Mouse (Mus musculus): ENCODE measurements at regions not wholly inside any gene's neighbourhood (a gene's known extent, or its start where the extent isn't known, plus 50 kb on each side); places are given as distances from the start of the nearest gene placed in this dataset.
A peak's percentile ranks its signal among the peaks of the same experiment; 100 is the strongest.

- H3K4me3 ChIP-seq (replicated peaks): no peak overlapping the region
- H3K27me3 ChIP-seq: no peaks in the 10 kb centered on the region
- ATAC-seq: no peak
- no peak overlapping the region for H3K27ac ChIP-seq
- WGBS: 80% methylated on average over 1 of the region's 1 CpGs
- H3K36me3 ChIP-seq: no peaks in the 10 kb centered on the region
- no peak overlapping the region for H3K9ac ChIP-seq (replicated peaks)
- H3K4me1 ChIP-seq (replicated peaks): peaks cover 13% of the 10 kb centered on the region
- H3K9me3 ChIP-seq: no peaks in the 10 kb centered on the region
- H3K4me2 ChIP-seq (replicated peaks): no peak overlapping the region
Observed at GRCm38 (mm10) chr1:166793717-166794081, 112.1 kb upstream of the Fmo9 start.

DNA sequence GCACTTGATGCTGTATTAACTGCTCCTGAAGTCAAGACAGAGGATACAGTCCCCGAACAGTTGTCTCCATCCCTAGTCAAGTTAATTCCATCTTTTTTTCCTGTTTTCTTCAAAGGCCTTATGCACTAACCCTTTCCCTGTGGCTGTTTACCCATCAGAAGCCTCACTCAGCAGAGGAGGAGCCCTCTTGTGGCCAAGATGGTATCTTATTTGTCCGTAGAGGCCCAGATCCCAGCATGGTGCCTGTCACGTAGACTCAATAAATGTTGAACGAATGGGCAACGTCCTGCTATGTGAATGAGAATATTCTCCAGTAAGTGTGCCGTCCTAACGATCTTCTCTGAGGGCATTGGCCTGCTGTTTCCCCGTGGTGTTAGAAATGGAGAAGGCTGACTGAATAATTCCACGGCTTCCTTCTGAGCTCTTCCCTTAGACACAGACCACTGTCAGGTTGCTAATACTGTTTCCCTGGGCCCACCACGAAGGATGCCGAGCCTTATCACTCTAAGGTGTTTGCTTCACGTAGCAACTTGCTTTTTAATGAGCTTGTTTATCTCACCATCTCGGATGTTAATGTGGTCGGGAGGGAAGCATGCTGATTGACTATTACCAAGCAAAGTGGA is 113.1 kb upstream of the Fmo9 start:
- Histone ChIP-seq H3K4me1 (replicated peaks) (0 out of 2 replicates have a peak, but pooled peaks cover 5% of the 10 kb centered on the region), H3K9ac (replicated peaks) (no peak overlapping the region), H3K9me3 (no peaks in the 10 kb centered on the region), H3K27ac (no peak overlapping the region), H3K36me3 (no peaks in the 10 kb centered on the region), H3K4me2 (replicated peaks) (no peak overlapping the region), H3K27me3 (no peaks in the 10 kb centered on the region), H3K4me3 (replicated peaks) (no peak overlapping the region)
- 57% methylated on average over 14 of the region's 14 CpGs for WGBS
- ATAC-seq: no peak

DNA sequence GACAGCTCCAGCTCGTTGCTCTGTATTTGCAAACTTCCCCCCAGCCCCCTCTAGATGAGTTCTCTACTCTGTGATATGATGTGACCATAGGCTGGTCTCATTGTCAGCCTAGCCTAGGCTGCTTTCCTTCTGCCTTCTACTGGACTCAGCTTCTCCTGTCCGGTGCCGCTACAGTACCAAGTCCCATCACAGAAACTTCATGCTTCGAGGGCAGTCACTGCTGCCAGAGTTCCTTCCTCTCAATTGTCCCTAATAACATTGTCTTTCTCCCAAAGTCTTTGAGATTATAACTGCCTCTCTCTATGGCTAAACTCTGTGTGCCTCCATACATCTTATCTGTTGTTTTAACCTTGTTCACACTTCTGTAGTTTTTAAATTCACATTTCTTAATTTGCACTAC is 114.0 kb upstream of the Fmo9 start:
- no peaks in the 10 kb centered on the region for H3K9me3 ChIP-seq
- 0 out of 2 replicates have a peak, but pooled peaks cover 5% of the 10 kb centered on the region for H3K4me1 ChIP-seq (replicated peaks)
- ATAC-seq: no peak
- H3K9ac ChIP-seq (replicated peaks): no peak overlapping the region
- H3K4me3 ChIP-seq (replicated peaks): no peak overlapping the region
- H3K36me3 ChIP-seq: no peaks in the 10 kb centered on the region
- no peak overlapping the region for H3K4me2 ChIP-seq (replicated peaks)
- no peak overlapping the region for H3K27ac ChIP-seq
- 86% methylated on average over 4 of the region's 4 CpGs for WGBS
- no peaks in the 10 kb centered on the region for H3K27me3 ChIP-seq

DNA sequence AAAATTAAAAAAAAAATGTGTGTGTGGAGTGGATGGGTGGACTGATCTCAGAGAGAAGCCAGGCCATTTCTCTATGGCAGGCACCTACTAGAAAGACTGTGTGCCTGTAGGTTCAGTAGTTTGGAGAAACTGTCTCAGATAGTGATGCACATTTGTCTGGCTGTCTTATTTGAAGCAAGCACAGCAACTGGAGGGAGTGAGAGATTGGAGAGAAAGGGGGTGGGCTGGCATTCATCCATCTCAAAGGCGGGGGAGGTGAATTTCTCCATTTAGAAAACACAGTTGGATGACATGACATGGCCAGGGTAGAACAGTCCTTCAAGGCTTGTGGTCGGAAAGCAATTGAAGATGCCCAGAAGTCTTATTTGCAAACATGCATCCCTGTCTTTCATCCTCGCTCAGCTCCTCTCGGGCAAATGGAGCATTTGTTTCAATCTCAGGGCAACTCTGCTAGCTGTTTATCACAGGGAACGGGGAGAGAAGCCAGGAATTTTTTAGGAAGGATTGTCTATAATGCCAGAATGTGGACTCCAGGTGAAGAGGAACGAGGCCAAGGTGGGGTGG is 114.8 kb upstream of the Fmo9 start:
- WGBS: 75% methylated on average over 6 of the region's 6 CpGs
- Histone ChIP-seq H3K36me3 (no peaks in the 10 kb centered on the region), H3K9ac (replicated peaks) (no peak overlapping the region), H3K4me1 (replicated peaks) (0 out of 2 replicates have a peak, but pooled peaks cover 5% of the 10 kb centered on the region), H3K27ac (no peak overlapping the region), H3K4me2 (replicated peaks) (no peak overlapping the region), H3K4me3 (replicated peaks) (no peak overlapping the region), H3K9me3 (no peaks in the 10 kb centered on the region), H3K27me3 (no peaks in the 10 kb centered on the region)
- no peak for ATAC-seq

DNA sequence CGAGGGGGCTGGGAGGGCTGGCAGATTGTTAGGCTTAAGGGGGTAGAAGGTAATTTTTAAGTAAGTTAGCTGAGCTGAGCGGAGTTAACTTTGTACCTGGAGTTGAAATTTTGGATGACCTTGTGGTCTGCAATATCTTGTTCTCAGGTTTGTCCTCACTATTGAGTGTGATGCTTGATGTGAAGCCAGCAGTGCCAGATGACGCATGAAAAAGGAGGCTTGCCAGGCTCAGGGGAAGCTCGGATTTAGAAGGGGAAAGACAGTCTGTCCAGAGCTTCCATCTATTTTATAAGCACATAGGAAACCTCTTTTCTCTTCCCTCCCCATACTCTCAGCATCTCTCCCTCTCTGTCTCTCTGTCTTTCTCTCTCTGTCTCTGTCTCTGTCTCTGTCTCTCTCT is 115.3 kb upstream of the Fmo9 start:
- WGBS: 83% methylated on average over 4 of the region's 4 CpGs
- H3K27ac ChIP-seq: no peak overlapping the region
- H3K27me3 ChIP-seq: no peaks in the 10 kb centered on the region
- 0 out of 2 replicates have a peak, but pooled peaks cover 5% of the 10 kb centered on the region for H3K4me1 ChIP-seq (replicated peaks)
- ATAC-seq: no peak
- H3K9me3 ChIP-seq: no peaks in the 10 kb centered on the region
- no peak overlapping the region for H3K4me2 ChIP-seq (replicated peaks)
- no peak overlapping the region for H3K9ac ChIP-seq (replicated peaks)
- no peak overlapping the region for H3K4me3 ChIP-seq (replicated peaks)
- no peaks in the 10 kb centered on the region for H3K36me3 ChIP-seq

- H3K36me3 ChIP-seq: no peaks in the 10 kb centered on the region
- 83% methylated on average over 11 of the region's 11 CpGs for WGBS
- H3K9ac ChIP-seq (replicated peaks): no peak overlapping the region
- no peak overlapping the region for H3K27ac ChIP-seq
- H3K4me2 ChIP-seq (replicated peaks): no peak overlapping the region
- no peak for ATAC-seq
- no peaks in the 10 kb centered on the region for H3K9me3 ChIP-seq
- H3K27me3 ChIP-seq: no peaks in the 10 kb centered on the region
- 0 out of 2 replicates have a peak, but pooled peaks cover 3% of the 10 kb centered on the region for H3K4me1 ChIP-seq (replicated peaks)
- H3K4me3 ChIP-seq (replicated peaks): no peak overlapping the region
Observed at GRCm38 (mm10) chr1:166800953-166801603, 119.4 kb upstream of the Fmo9 start.

DNA sequence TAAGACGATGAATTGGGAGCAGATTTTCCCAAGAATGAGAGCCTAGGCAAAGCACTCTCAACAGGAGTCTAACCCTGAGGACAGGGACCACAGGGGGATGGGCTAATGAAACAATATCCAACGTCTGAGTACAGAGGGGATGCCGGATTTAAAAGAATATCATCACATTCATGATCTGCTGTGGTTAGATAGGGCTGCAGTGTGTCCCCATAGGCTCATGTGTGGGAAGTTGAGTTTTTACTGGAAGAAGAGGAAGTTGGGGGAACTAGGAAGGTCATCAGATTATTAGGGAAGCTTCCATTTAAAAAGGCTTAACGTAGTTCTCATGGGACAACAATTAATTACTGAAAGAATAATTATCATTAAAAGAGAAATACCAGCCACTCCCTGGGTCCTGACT is 120.3 kb upstream of the Fmo9 start:
- no peak overlapping the region for H3K27ac ChIP-seq
- H3K36me3 ChIP-seq: no peaks in the 10 kb centered on the region
- H3K4me2 ChIP-seq (replicated peaks): no peak overlapping the region
- 63% methylated on average over 4 of the region's 4 CpGs for WGBS
- no peak overlapping the region for H3K4me3 ChIP-seq (replicated peaks)
- no peak for ATAC-seq
- H3K4me1 ChIP-seq (replicated peaks): no peaks in the 10 kb centered on the region
- H3K9ac ChIP-seq (replicated peaks): no peak overlapping the region
- H3K27me3 ChIP-seq: no peaks in the 10 kb centered on the region
- H3K9me3 ChIP-seq: no peaks in the 10 kb centered on the region

DNA sequence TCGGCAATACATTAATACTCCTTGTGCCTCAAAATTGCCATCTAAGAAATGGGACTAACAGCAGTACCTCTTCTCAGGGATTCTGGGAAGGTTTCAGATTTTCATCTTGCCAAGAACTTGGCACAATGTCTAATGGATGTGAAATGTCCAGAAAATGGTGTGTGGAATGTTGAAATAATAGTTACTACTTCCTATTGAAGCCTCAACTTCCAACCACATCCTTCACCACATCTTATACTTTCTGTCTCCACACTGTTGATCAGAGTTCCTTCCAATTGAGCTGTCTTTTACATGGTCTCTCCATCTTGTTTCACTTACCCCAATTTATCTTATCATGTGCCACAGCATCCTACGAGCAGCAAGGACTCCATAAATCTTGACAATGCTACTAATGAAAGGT is 122.3 kb upstream of the Fmo9 start:
- WGBS: 91% methylated on average over 2 of the region's 2 CpGs
- Histone ChIP-seq H3K9me3 (no peaks in the 10 kb centered on the region), H3K36me3 (no peaks in the 10 kb centered on the region), H3K4me2 (replicated peaks) (no peak overlapping the region), H3K27me3 (no peaks in the 10 kb centered on the region), H3K4me3 (replicated peaks) (no peak overlapping the region), H3K4me1 (replicated peaks) (no peaks in the 10 kb centered on the region), H3K27ac (no peak overlapping the region), H3K9ac (replicated peaks) (no peak overlapping the region)
- no peak for ATAC-seq

DNA sequence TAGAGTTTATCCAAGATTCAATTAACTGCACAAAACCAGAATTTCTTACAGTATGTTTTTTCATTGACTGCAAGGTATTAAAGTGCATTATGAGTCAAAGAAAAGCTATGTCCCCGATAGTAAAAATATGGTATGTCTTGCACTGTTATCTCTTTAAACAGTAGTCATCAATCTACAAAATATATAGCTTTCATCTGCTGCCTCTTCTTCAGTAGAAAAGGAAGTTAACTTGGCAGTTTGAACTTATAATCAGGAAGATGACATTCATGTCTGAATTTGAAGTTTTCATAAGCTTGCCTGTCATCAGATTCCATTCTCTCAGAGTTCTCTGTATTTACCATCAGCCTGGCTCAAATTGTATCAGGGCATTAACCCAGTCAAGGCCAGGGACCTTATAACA is 122.7 kb upstream of the Fmo9 start:
- no peaks in the 10 kb centered on the region for H3K9me3 ChIP-seq
- H3K4me3 ChIP-seq (replicated peaks): no peak overlapping the region
- H3K27ac ChIP-seq: no peak overlapping the region
- no peak for ATAC-seq
- H3K4me2 ChIP-seq (replicated peaks): no peak overlapping the region
- H3K27me3 ChIP-seq: no peaks in the 10 kb centered on the region
- no peaks in the 10 kb centered on the region for H3K4me1 ChIP-seq (replicated peaks)
- H3K36me3 ChIP-seq: no peaks in the 10 kb centered on the region
- H3K9ac ChIP-seq (replicated peaks): no peak overlapping the region
- WGBS: 93% methylated on average over 1 of the region's 1 CpGs

- Histone ChIP-seq H3K27me3 (no peaks in the 10 kb centered on the region), H3K4me1 (replicated peaks) (no peaks in the 10 kb centered on the region), H3K27ac (no peak overlapping the region), H3K4me2 (replicated peaks) (no peak overlapping the region), H3K9me3 (no peaks in the 10 kb centered on the region), H3K4me3 (replicated peaks) (no peak overlapping the region), H3K36me3 (no peaks in the 10 kb centered on the region), H3K9ac (replicated peaks) (no peak overlapping the region)
- WGBS: 65% methylated on average over 7 of the region's 7 CpGs
- 0 out of 2 replicates have a peak, but pooled peaks have one; percentile 37 for ATAC-seq
Observed at GRCm38 (mm10) chr1:166807163-166807945, 125.7 kb upstream of the Fmo9 start.

GRCm38 (mm10) chr1:166811341-166812071 is 129.9 kb upstream of the Fmo9 start:
- no peak for ATAC-seq
- no peaks in the 10 kb centered on the region for H3K4me1 ChIP-seq (replicated peaks)
- no peak overlapping the region for H3K4me3 ChIP-seq (replicated peaks)
- no peak overlapping the region for H3K4me2 ChIP-seq (replicated peaks)
- H3K27ac ChIP-seq: no peak overlapping the region
- no peaks in the 10 kb centered on the region for H3K27me3 ChIP-seq
- H3K9ac ChIP-seq (replicated peaks): no peak overlapping the region
- H3K9me3 ChIP-seq: no peaks in the 10 kb centered on the region
- WGBS: 90% methylated on average over 9 of the region's 9 CpGs
- no peaks in the 10 kb centered on the region for H3K36me3 ChIP-seq

GRCm38 (mm10) chr1:166812072-166812461 is 130.4 kb upstream of the Fmo9 start:
- no peaks in the 10 kb centered on the region for H3K36me3 ChIP-seq
- H3K4me3 ChIP-seq (replicated peaks): no peak overlapping the region
- WGBS: 89% methylated on average over 7 of the region's 7 CpGs
- H3K27me3 ChIP-seq: no peaks in the 10 kb centered on the region
- no peaks in the 10 kb centered on the region for H3K4me1 ChIP-seq (replicated peaks)
- H3K27ac ChIP-seq: no peak overlapping the region
- no peak for ATAC-seq
- H3K9ac ChIP-seq (replicated peaks): no peak overlapping the region
- no peak overlapping the region for H3K4me2 ChIP-seq (replicated peaks)
- H3K9me3 ChIP-seq: no peaks in the 10 kb centered on the region
